Mouse (Mus musculus) megakaryocyte-erythroid progenitor cell, adult 5 weeks (primary cell): ENCODE results near the gene Ndufaf2. TPM values are rescaled to one million over a fixed set of nuclear protein-coding genes. Genes with fewer than 3 reads are reported as not detected.

ENCODE experiments used
- polyA plus RNA-seq: library from polyadenylated mRNA; stranded (reverse); fragments of >175 nt; gene quantifications from 2 replicates; pipeline ENCODE4 v1.2.3, GENCODE M21; 2012

Ndufaf2 gene
- 91.0 and 124 TPM in 2 replicates for polyA plus RNA-seq

GRCm38 (mm10) chr13:108158465-108159240 lies at the start of gene Ndufaf2, which contains the start of gene Ercc8:
TSS of gene Ndufaf2 (minus strand) at chr13:108158623.
TSS of gene Ercc8 (plus strand) at chr13:108158731.

GRCm38 (mm10) chr13:108044222-108044941 lies 114.0 kb downstream of the Ndufaf2 start, which contains the start of gene Smim15:
TSS of gene Smim15 (plus strand) at chr13:108044446.

Other genes with a start within 250 kb of the Ndufaf2 start
- gene Smim15, start 114.2 kb downstream of the Ndufaf2 start, polyA plus RNA-seq: 4.3 and 6.2 TPM in 2 replicates
- gene Ercc8, start 108 bp upstream of the Ndufaf2 start, polyA plus RNA-seq: 1.7 and 4.0 TPM in 2 replicates
- gene Elovl7, start 55.8 kb upstream of the Ndufaf2 start, polyA plus RNA-seq: 0.28 and 0.39 TPM in 2 replicates
- 1.4 and 2.6 TPM in 2 replicates for gene Depdc1b, start 157.7 kb upstream of the Ndufaf2 start, polyA plus RNA-seq